Mouse (Mus musculus): ENCODE results near the gene Pak7.

DNA sequence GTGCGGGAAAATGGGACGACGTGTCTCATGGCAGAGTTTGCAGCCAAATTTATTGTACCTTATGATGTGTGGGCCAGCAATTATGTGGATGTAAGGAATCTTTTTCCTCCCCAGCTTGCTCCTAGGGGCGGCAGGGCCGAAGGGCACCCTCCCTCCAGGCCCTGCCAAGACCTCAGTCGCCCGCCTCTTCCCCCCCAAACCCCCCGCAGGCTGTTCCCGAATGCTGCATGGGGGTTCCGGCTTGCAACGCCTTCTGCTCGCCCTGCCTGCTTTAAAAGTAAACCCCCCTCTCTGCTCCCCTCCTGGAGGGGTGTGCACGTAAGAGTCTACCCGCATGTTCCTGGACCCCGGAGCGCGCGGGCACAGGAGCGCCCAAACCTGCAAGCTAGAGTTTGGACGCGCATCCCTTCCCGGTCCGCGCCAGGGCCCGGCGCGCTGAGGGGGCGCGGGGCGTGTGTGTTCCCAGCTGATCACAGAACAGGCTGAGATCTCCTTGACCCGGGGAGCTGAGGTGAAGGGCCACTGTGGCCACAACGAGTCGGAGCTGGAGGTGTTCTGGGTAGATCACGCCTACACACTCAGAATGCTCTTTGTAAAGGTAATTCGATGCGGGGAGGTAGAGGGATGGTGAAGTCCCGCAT is 328.6 kb downstream of the Pak7 start:
- TF ChIP-seq POLR2A (IDR thresholded peaks at IDR 0.05; ENCODE audit: insufficient read depth, low read depth, low read length) (no peak), CTCF (IDR thresholded peaks at IDR 0.05) (no peak)
